Mouse (Mus musculus): ENCODE data around the gene Capn15.
A peak's percentile ranks its signal among the peaks of the same experiment; 100 is the strongest.

- TF ChIP-seq CTCF (conservative IDR thresholded peaks at IDR 0.05 in 1 of 2, IDR thresholded peaks at IDR 0.05 in 1 of 2; ENCODE audit: low read depth in 2 of 2, low read length in 2 of 2): no peak
- peak; percentile 41; the same call in 1 of the 2 replicates for TF ChIP-seq SIN3A (IDR thresholded peaks at IDR 0.05; ENCODE audit: low read length)
- no peak for TF ChIP-seq SMC3 (IDR thresholded peaks at IDR 0.05; ENCODE audit: low read depth, low read length)
- TF ChIP-seq MAZ (IDR thresholded peaks at IDR 0.05; ENCODE audit: low read depth, low read length): no peak
- no peak for TF ChIP-seq CHD2 (IDR thresholded peaks at IDR 0.05; ENCODE audit: low read length)
- no peak for TF ChIP-seq BHLHE40 (IDR thresholded peaks at IDR 0.05; ENCODE audit: low read depth, low read length)
- TF ChIP-seq POLR2A (IDR thresholded peaks at IDR 0.05; ENCODE audit: low read depth, low read length): no peak; the same call in 1 of the 2 replicates
- no peak for TF ChIP-seq KAT2A (IDR thresholded peaks at IDR 0.05; ENCODE audit: insufficient replicate concordance, low read length)
- TF ChIP-seq TCF12 (IDR thresholded peaks at IDR 0.05; ENCODE audit: low read depth, low read length): no peak
- no peak for TF ChIP-seq ZKSCAN1 (IDR thresholded peaks at IDR 0.05; ENCODE audit: borderline replicate concordance, low read depth, low read length)
These were observed 66.3 kb downstream of the Capn15 start, which contains the start of gene Rab40c for GRCm38 (mm10) chr17:25919144-25919785.

Measured in CH12.LX (cell line).